Mouse (Mus musculus) retina, embryonic 14.5 days (tissue): ENCODE data around the gene Casq2.

Experiments
- DNase-seq: peaks from one replicate; pipeline ENCODE4 v3.0.0-alpha.2; 2015; ENCODE audit warnings: low spot score

Gene Casq2

DNA sequence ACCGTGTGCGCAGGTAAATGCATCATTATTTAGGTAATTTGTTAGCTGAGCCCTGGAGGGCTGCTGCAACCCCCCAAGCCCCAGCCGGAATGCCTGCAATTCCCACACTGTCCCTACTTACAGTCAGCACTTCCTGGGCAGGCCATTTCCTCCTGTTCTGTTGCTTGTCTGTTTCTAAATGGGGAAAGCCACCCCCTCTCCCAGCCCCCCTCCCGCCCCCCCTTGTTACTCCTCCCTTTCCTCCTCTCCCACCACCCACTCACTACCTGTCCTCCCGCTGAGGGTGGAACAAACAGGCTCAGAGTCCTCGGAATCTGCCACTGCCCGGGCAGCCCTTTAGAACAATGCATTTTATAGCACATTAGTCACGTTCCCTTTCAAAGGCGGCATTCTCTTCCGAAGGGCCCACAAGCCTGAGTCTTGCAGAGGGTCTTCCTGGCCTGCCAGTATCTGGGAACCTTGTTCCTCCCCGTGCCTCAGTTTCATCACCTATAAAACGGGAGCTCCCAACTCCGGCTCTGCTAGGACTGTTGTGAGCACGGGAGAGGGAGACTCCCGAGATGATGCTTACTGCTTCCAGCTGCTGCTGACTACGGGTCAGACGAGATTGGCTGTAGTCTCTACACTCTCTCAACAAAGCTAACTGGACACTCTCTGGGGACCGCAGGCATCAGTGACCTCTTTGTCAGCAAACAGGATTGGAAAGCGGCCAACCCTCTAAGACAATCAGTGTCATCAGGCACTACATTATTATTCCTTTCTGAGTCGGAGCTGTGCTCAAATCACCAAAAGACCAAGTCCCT lies 107.5 kb downstream of the Casq2 start:
- DNase-seq, result peak; percentile 61

- peak; percentile 55 for DNase-seq
Measured at GRCm38 (mm10) chr3:102194291-102195051, 108.3 kb downstream of the Casq2 start.

DNA sequence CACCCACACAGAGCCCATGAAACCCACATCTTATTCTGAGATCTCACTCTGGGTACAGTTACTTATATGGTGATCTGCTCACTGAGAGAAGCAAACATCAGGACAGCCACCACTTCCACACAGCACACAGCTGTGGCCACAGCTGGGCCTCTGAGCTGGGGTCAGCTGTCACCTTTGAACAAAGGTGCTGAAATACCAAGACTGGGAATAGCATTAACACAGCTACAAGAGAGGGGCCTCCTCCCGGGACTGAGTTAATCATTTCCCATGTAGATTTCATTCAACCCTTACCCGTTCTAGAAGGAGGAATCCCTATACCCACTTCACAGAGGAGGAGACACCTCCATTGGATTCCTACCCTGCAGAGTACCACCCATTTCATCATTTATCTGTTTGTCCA lies 109.5 kb downstream of the Casq2 start:
- DNase-seq, result no peak
